Mouse (Mus musculus) liver, embryonic 12.5 days (tissue): ENCODE results near the gene Vmn2r34. TPM values are rescaled to one million over a fixed set of nuclear protein-coding genes. Genes with fewer than 3 reads are reported as not detected.
"Not testable (repeated sequence)": the region's sequence is repeated elsewhere in the genome, so short reads cannot be mapped to it uniquely, and the experiment has no call there.

Source experiments
- ATAC-seq: fragments of 200-750 bp; cut with Nextera tagmentation; 2 replicates; pipeline ENCODE4 v1.8.0; 2017; ENCODE audit warnings: moderate number of reproducible peaks, mild to moderate bottlenecking, moderate library complexity
- H3K27ac ChIP-seq: fragments of 300-500 bp; sonication (generic); 2 replicates; pipeline ENCODE4 v1.5.1; 2016; ENCODE audit warnings: mild to moderate bottlenecking
- H3K27me3 ChIP-seq: fragments of 300-500 bp; sonication (generic); replicated peaks from 2 replicates; pipeline ENCODE4 v1.6.1; 2016; ENCODE audit warnings: mild to moderate bottlenecking, moderate library complexity
- H3K36me3 ChIP-seq: fragments of 300-500 bp; sonication (generic); 2 replicates; pipeline ENCODE4 v1.6.1; 2016; ENCODE audit warnings: mild to moderate bottlenecking, moderate library complexity
- H3K4me1 ChIP-seq: fragments of 300-500 bp; sonication (generic); 2 replicates; pipeline ENCODE4 v1.6.1; 2016
- H3K4me2 ChIP-seq: fragments of 300-500 bp; sonication (generic); 2 replicates; pipeline ENCODE4 v1.6.1; 2016; ENCODE audit warnings: mild to moderate bottlenecking, moderate library complexity
- H3K4me3 ChIP-seq: fragments of 300-500 bp; sonication (generic); 2 replicates; pipeline ENCODE4 v1.5.1; 2016; ENCODE audit warnings: mild to moderate bottlenecking, moderate library complexity
- H3K9ac ChIP-seq: fragments of 300-500 bp; sonication (generic); 2 replicates; pipeline ENCODE4 v1.6.1; 2016; ENCODE audit warnings: mild to moderate bottlenecking, moderate library complexity
- H3K9me3 ChIP-seq: fragments of 300-500 bp; sonication (generic); replicated peaks from 2 replicates; pipeline ENCODE4 v1.6.1; 2016; ENCODE audit warnings: mild to moderate bottlenecking, moderate library complexity
- WGBS: fragments of 180-500 bp; shearing (Covaris S2); methylation state at CpG from one replicate; pipeline ENCODE4 v1.1.7; 2016; ENCODE audit not compliant: insufficient replicate concordance; 5-methylcytosine and 5-hydroxymethylcytosine counted together
- polyA plus RNA-seq: library from polyadenylated mRNA; unstranded; fragments of >200 nt; fragmentation: Nextera tagmentation; extraction: Ambion mirVana; gene quantifications from 2 replicates; pipeline ENCODE4 v1.2.1, GENCODE M21; 2016

Vmn2r34 gene
- polyA plus RNA-seq, result not detected in 2 replicates

DNA sequence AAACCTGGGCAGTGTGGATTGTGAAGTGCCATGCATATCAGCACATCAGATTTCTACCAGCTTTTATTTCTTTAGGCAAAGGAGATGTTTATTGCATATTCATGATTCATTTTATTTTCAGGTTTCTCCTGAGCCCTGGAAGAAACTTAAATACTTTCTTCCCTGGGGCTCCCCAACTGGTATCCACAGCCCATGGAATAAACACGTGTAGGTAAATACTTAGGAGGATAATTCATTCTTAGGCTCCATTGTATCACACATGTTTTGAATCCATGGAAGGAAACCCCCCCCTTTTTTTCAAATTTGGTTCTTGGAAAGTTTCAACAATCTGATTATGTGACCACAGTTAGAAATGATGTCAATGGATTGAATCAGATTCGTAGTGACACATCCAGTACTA, at the start of gene Vmn2r34:
TSS of gene Vmn2r34 (minus strand) at position 101 of the 400 bp plus-strand sequence.
- not testable (repeated sequence) for H3K9ac ChIP-seq, H3K36me3 ChIP-seq, H3K4me1 ChIP-seq, H3K27ac ChIP-seq, H3K4me2 ChIP-seq, H3K4me3 ChIP-seq, ATAC-seq, H3K9me3 ChIP-seq, H3K27me3 ChIP-seq
- WGBS, result 35% methylated on average over 2 of the region's 2 CpGs

GRCm38 (mm10) chr7:7674032-7674431, 15.3 kb downstream of the Vmn2r34 start:
- H3K4me3 ChIP-seq, H3K4me1 ChIP-seq, H3K27me3 ChIP-seq, H3K27ac ChIP-seq, H3K36me3 ChIP-seq, H3K9ac ChIP-seq, H3K9me3 ChIP-seq, ATAC-seq, H3K4me2 ChIP-seq: not testable (repeated sequence)
- 63% methylated on average over 2 of the region's 2 CpGs for WGBS

Other genes with a start within 250 kb of the Vmn2r34 start
- gene Vmn2r32, start 209.5 kb downstream of the Vmn2r34 start, polyA plus RNA-seq, result not detected in 2 replicates
- not detected in 2 replicates for gene Vmn2r33, start 122.7 kb downstream of the Vmn2r34 start, polyA plus RNA-seq
- gene Vmn2r35, start 130.4 kb upstream of the Vmn2r34 start, polyA plus RNA-seq, result not detected in 2 replicates
- not detected in 2 replicates for gene Vmn2r36, start 213.0 kb upstream of the Vmn2r34 start, polyA plus RNA-seq